Mouse (Mus musculus) G1E (cell line): ENCODE data around the gene Txndc11. TPM values are rescaled to one million over a fixed set of nuclear protein-coding genes. Genes with fewer than 3 reads are reported as not detected.

Experiments
- ATAC-seq: 2 replicates; pipeline ENCODE4 v1.8.0; 2016; ENCODE audit warnings: mild to moderate bottlenecking; ENCODE audit not compliant: insufficient number of reproducible peaks, poor library complexity, low FRiP score, severe bottlenecking; ENCODE audit errors: extremely low read depth
- DNase-seq: peaks from one replicate; pipeline ENCODE4 v3.0.0; 2012; ENCODE audit warnings: low spot score
- H3K27me3 ChIP-seq: 2 replicates; pipeline ENCODE4 v1.6.1; 2012; ENCODE audit warnings: mild to moderate bottlenecking, low read length, inconsistent platforms; ENCODE audit not compliant: insufficient read depth
- H3K36me3 ChIP-seq: replicated peaks from 2 replicates; pipeline ENCODE3; 2012; ENCODE audit warnings: mild to moderate bottlenecking, inconsistent platforms
- H3K4me1 ChIP-seq: 2 replicates; pipeline ENCODE4 v1.6.1; 2012; ENCODE audit warnings: low read depth, low read length, inconsistent platforms, mixed read lengths; ENCODE audit not compliant: insufficient read depth
- H3K4me3 ChIP-seq: 2 replicates; pipeline ENCODE4 v1.5.1; 2012; ENCODE audit warnings: low read depth, mild to moderate bottlenecking, inconsistent platforms, low read length, moderate library complexity, mixed read lengths
- H3K9me3 ChIP-seq: replicated peaks from 2 replicates; pipeline ENCODE4 v1.6.1; 2012; ENCODE audit warnings: inconsistent platforms
- CTCF ChIP-seq: IDR thresholded peaks from 2 replicates; pipeline ENCODE4 v1.5.1; 2012; ENCODE audit warnings: low read depth, low read length, inconsistent platforms, mixed read lengths
- GATA1 ChIP-seq: IDR thresholded peaks from 2 replicates; pipeline ENCODE4 v1.6.1; 2012; ENCODE audit warnings: borderline replicate concordance, low read length, inconsistent platforms, mixed read lengths
- GATA2 ChIP-seq: IDR thresholded peaks from 2 replicates; pipeline ENCODE4 v1.6.1; 2012; ENCODE audit warnings: low read depth, low read length, inconsistent platforms, borderline replicate concordance
- POLR2AphosphoS5 ChIP-seq: IDR thresholded peaks from 2 replicates; pipeline ENCODE4 v1.6.1; 2012; ENCODE audit warnings: low read depth, low read length, inconsistent platforms; ENCODE audit not compliant: insufficient replicate concordance
- TAL1 ChIP-seq: conservative IDR thresholded peaks from 2 replicates; pipeline ENCODE4 v1.6.1; 2012; ENCODE audit warnings: low read depth, low read length, inconsistent platforms, mixed read lengths
- polyA plus RNA-seq: library from polyadenylated mRNA; stranded (reverse); fragments of >175 nt; gene quantifications from 2 replicates; pipeline ENCODE4 v1.2.3, GENCODE M21; 2012
- total RNA-seq, 2 experiments: library from RNA; stranded (forward) in 1 of 2; stranded (reverse) in 1 of 2; fragments of 200-1000 nt in 1 of 2; fragments of >200 nt in 1 of 2; fragmentation: Nextera tagmentation in 1 of 2; gene quantifications; 2 replicates each; pipeline ENCODE4 v1.2.3; 2014 to 2017

Txndc11 gene
- total and polyA plus RNA-seq, 3 experiments = 19.2 to 43.3 (median 27.0) TPM

DNA sequence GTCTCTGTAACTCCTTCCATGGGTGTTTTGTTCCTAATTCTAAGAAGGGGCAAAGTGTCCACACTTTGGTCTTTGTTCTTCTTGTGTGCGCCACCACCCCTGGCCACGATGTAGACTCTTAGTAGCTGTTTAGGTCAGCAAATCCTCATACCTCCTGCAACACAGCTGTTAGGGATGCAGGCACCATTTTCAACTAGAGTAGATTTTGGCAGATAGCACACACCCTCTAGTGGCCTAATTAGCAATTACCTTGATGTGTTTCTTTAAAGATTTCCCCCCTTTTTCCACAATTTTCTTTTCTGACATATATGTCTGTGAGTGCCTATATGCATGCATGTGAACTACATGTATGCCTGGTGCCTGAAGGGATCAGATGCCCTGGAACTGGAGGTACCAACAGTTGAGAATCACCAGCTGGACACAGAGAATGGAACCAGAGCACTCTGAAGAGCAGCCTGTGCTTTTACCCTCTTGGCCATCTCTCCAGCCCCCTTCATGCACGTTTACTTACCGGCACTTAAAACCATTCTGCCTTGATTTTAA lies 25.2 kb downstream of the Txndc11 start:
- Histone ChIP-seq H3K27me3 (no peaks in the 10 kb centered on the region), H3K4me1 (no peaks in the 10 kb centered on the region), H3K9me3 (no peaks in the 10 kb centered on the region), H3K36me3 (peaks cover 61% of the 10 kb centered on the region), H3K4me3 (no peak overlapping the region)
- ATAC-seq = no peak
- no peak for DNase-seq
- no peak for TF ChIP-seq TAL1
- TF ChIP-seq CTCF = peak; percentile 20; the same call in 1 of the 2 replicates
- no peak for TF ChIP-seq GATA2

DNA sequence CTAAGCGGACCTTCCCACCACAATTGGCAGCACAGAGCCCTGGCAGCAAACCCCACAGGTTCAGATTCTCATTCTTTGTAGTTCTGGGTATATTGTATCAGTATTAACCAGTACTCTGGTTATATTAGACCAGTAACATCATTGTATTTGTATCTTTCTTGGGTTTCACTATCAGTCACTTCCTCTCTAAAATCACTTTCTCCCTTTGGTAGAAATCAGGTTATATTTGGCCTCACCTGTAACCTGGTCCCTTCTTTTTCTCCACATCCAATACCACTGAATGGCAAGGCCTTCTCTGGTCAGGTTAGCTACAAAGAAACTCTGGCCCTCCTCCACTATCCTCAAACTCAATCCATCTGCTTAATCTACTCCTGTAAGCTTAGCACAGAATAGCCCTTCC lies 29.5 kb downstream of the Txndc11 start:
- DNase-seq (no peak), ATAC-seq (no peak)
- TF ChIP-seq GATA1 = no peak
- no peak for TF ChIP-seq CTCF
- TF ChIP-seq POLR2AphosphoS5 = no peak
- no peak for TF ChIP-seq TAL1
- TF ChIP-seq GATA2 = no peak
- Histone ChIP-seq H3K4me1 (no peaks in the 10 kb centered on the region), H3K4me3 (no peak overlapping the region), H3K36me3 (peaks cover 70% of the 10 kb centered on the region), H3K27me3 (no peaks in the 10 kb centered on the region), H3K9me3 (no peaks in the 10 kb centered on the region)

DNA sequence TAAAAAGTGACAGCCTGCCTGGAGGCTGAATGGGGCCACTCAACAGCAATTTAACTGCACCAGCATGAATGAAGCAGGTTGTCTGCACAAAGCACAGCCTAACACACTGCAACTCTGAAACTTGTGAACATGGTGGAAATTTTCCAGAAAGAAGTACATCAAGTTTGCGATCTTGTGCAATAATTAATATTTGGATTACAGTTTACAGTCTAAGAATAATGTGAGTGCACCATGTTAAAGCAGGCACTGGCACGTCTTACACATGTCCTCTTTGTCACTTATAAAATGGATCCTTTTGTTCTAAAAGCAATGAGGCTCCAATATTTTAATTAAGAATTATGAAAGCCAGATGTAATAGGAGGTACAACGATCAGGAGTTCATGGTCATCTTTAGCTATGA lies 37.1 kb downstream of the Txndc11 start:
- no peak overlapping the region for H3K4me3 ChIP-seq
- TF ChIP-seq CTCF (no peak), GATA1 (no peak), POLR2AphosphoS5 (no peak), TAL1 (no peak), GATA2 (no peak)
- DNase-seq = no peak
- peaks cover 90% of the 10 kb centered on the region for H3K36me3 ChIP-seq
- no peak for ATAC-seq
- no peaks in the 10 kb centered on the region for H3K27me3 ChIP-seq
- peaks cover 6% of the 10 kb centered on the region; the same call in 1 of the 2 replicates for H3K4me1 ChIP-seq
- H3K9me3 ChIP-seq = no peaks in the 10 kb centered on the region

DNA sequence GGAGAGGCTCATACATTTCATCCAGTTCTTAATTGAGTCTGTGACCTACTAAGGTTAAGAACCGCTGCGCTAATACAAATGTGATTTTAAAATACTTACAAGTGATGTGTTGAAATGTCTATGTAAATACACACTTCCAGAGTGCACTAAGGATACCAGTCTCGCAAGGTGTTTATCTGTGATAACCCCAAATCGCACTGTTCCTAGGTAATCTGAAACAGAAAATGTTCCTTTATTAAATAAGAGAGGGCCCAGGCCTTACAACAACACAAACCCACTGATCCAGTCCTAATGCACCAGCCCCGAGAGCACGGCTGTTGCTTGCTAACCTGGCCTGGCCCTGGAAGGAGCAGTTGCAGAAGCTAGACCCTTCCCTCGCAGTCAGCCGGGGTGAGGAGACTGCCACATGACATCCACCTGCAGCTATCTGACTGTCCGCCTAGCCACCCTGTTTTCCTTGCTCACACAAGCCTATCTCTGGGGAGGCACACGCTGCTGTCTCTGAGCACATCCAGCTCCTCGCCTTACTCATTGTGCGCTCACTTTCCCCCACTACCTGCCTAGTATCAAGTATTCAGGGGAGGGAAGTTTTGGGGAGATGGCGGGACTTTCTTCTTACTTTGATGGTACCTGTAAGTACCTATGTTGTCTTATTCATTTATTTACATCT lies 40.6 kb downstream of the Txndc11 start:
- no peak for DNase-seq
- peaks cover 95% of the 10 kb centered on the region for H3K36me3 ChIP-seq
- TF ChIP-seq TAL1 (no peak), CTCF (no peak), POLR2AphosphoS5 (no peak), GATA2 (no peak), GATA1 (no peak)
- peaks cover 6% of the 10 kb centered on the region; the same call in 1 of the 2 replicates for H3K4me1 ChIP-seq
- H3K9me3 ChIP-seq = no peaks in the 10 kb centered on the region
- H3K27me3 ChIP-seq = no peaks in the 10 kb centered on the region
- H3K4me3 ChIP-seq = no peak overlapping the region
- ATAC-seq = no peak

DNA sequence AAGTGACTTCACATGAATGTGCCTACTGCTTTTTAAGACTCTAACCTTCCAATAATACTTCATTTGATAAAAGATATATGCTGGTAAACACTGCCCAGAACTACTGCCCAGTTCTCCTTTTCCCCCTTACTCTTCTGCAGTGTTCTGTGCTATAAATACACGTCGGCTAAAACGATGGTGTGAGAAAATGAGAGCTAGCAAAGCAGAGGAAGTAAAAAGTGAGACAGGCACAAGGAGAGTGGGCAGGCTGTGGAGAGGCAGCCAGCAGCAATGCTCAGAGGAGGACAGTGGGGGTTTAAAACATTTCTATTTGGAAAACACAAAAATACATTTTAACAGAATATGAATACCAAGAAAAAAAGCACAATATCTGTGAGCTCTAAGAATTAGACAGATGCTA lies 41.9 kb downstream of the Txndc11 start:
- H3K9me3 ChIP-seq = no peaks in the 10 kb centered on the region
- H3K36me3 ChIP-seq = peaks cover 98% of the 10 kb centered on the region
- no peak overlapping the region for H3K4me3 ChIP-seq
- TF ChIP-seq GATA2 (no peak), GATA1 (no peak), TAL1 (no peak), POLR2AphosphoS5 (no peak), CTCF (no peak)
- ATAC-seq = no peak
- 0 out of 2 replicates have a peak, but pooled peaks cover 2% of the 10 kb centered on the region for H3K4me1 ChIP-seq
- no peaks in the 10 kb centered on the region for H3K27me3 ChIP-seq
- DNase-seq = no peak

DNA sequence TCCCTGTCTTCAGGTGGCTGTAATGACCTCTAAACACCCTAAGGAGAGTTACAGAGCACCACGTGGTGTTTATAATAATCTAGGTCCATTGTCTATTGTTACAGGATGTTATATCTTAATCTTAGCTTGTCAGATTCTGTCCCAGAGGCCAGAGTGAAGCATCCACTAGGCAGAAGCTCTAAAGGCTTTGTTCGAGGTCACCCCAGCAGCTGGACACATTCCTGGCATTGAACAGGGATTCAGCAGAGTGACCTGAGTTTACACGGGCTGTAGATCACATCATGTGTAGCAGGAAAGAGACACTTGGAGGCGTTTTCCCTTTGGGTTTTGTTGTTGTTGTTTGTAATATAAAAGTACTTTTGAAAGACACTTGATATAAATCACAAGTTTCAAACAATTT lies 42.4 kb downstream of the Txndc11 start:
- ATAC-seq (no peak), DNase-seq (no peak)
- Histone ChIP-seq H3K4me3 (no peak overlapping the region), H3K9me3 (no peaks in the 10 kb centered on the region), H3K27me3 (no peaks in the 10 kb centered on the region), H3K36me3 (peaks cover 98% of the 10 kb centered on the region), H3K4me1 (0 out of 2 replicates have a peak, but pooled peaks cover 2% of the 10 kb centered on the region)
- TF ChIP-seq GATA1 = no peak
- TF ChIP-seq CTCF = no peak
